Mouse (Mus musculus) WW6 (cell line): ENCODE results near the gene Syt6.
"Not testable (repeated sequence)": the region's sequence is repeated elsewhere in the genome, so short reads cannot be mapped to it uniquely, and the experiment has no call there.

Experiments used
- DNase-seq: peaks from one replicate; pipeline ENCODE4 v3.0.0-alpha.2; 2013; ENCODE audit warnings: low read depth, low spot score

Syt6 gene

DNA sequence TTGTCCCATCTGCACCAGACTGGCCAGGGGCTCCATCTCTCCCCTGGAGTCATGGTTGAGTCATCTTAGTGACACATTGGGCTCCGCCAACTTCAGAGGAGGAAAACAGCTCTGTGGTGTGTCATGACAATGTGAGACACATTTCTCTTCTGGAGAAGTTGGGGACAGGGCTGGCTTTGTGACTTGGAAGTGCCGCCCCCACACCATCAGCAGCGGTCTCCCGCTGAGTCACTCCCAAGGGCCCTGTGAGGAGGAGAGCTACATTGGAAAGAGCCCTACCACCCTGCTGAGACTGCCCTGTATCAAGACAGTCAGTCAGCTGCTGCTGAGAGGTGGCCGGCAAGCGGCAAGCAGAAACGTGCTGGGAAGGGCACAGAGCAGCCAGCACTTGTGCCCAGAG, 26.0 kb downstream of the Syt6 start:
- no peak for DNase-seq

DNA sequence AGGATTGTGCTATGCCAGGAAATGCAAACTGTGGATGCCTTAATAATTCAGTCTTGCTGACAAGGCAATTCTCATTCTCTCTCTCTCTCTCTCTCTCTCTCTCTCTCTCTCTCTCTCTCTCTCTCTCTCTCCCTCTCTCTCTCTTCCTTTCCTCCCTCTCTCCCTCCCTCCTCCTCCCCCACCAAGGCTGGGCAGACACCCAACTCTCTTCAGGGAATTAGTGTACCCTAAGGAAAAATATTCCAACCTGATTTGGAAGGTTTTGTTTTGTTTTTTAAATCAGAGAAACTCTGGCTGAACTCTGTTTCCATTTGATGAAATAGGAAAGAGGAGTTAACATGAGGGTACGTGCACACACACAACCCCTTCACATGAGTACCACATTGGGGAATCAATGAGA, 26.5 kb downstream of the Syt6 start:
- DNase-seq, result no peak

DNA sequence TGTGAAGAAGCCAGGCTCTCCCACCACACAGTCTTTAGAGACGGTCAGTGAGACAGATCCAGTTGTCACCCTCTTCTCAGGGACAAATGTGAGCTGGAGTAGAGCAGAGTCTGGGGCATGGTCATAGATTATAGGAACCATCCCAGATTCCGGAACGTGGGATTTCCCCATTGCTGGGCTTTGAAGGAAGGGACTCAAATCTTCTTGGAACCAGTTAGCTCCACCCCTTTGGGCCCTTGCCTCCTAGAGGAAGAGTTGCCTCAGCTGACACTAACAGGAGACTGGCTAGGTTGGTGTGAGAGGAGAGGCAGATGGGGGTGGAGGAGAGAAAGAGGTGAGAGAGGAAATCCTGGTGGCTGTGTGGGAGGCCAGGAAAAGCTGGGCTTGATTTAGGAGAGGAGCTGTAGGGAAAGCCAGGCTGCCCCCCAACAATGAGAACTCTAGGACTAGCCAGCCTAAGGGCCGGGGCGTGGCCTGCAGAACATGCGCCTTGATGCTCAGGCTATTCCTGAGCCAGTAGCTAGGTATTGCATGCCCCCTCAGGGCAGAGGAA, 31.1 kb downstream of the Syt6 start:
- no peak for DNase-seq

- DNase-seq, result no peak
Observed at GRCm38 (mm10) chr3:103606660-103607595, 31.9 kb downstream of the Syt6 start.

DNA sequence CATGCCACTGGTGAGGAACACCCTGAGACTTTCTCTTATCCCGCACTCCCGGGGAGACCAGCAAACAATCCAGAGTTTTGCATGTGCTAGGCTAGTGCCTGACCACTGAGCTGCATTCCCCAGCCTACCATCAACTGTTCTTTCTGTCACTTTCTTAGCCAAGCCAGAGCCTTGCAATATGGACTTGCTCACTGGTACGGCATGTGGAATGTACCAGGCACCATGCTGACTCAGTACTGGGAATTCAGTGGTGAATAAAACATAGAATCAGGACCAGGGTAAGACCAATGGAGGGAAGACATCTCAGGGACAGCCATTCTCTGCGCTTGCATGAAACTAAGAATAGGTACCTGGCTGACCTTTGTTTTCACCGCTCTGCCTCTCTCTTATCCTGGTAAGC, 35.2 kb downstream of the Syt6 start:
- no peak for DNase-seq

- DNase-seq, result no peak
Observed at GRCm38 (mm10) chr3:103612636-103613355, 37.8 kb downstream of the Syt6 start.

- no peak for DNase-seq
Observed at GRCm38 (mm10) chr3:103615621-103616020, 40.6 kb downstream of the Syt6 start.

GRCm38 (mm10) chr3:103616981-103617380, 42.0 kb downstream of the Syt6 start:
- DNase-seq, result no peak

GRCm38 (mm10) chr3:103620101-103620500, 45.1 kb downstream of the Syt6 start:
- no peak for DNase-seq

DNA sequence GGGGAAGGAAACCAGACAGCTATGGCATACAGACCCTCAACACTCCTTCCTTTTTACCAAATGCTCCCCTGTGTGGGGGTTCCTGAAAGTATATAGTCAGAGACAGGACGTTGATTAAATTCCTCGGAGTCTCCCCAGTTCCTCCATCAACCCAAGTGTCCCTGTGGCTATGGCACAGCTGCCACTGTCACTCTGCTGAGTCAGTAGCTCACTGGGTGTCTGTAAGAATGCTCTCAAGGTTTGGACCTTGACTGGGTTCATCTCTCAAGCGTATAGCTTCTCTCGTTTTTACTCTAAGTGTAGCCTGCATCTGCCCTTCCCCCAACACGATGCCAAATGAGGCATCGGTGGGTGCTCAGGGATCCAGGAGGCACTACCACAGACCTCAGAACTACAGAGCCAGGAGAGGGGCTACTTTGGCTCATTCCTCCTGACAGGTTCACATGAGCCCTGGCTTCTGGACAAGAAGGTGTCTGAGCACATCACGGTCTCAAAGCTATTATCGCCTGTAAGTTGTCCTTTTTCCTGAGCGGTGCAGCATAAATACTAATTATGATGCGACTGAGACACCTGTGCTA, 49.0 kb downstream of the Syt6 start:
- DNase-seq, result no peak

- DNase-seq, result no peak
Observed at GRCm38 (mm10) chr3:103624591-103625051, 49.6 kb downstream of the Syt6 start.

DNA sequence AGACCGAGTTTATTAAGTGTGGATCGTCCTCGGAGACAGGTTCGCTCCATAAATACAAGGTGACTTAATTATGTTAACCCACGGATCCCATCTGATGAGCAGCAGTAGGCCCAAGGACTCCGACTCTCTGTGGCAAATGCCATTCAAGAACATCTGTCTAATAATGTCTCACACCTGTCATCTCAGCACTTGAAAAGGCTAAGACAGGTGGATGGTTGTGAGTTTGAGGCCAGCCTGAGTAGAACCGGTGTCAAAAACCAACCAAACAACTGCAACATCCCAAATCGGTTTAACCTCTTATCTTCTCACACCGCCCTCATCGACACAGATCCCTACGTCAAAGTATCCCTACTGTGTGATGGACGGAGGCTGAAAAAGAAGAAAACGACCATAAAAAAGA, 50.1 kb downstream of the Syt6 start:
- DNase-seq, result no peak

GRCm38 (mm10) chr3:103626481-103626880, 51.5 kb downstream of the Syt6 start:
- peak; percentile 7 for DNase-seq

GRCm38 (mm10) chr3:103627661-103628060, 52.6 kb downstream of the Syt6 start:
- DNase-seq, result no peak

- no peak for DNase-seq
Observed at GRCm38 (mm10) chr3:103633124-103633523, 58.1 kb downstream of the Syt6 start.

- DNase-seq, result no peak
Observed at GRCm38 (mm10) chr3:103633831-103634230, 58.8 kb downstream of the Syt6 start.

GRCm38 (mm10) chr3:103634256-103634655, 59.2 kb downstream of the Syt6 start:
- no peak for DNase-seq

DNA sequence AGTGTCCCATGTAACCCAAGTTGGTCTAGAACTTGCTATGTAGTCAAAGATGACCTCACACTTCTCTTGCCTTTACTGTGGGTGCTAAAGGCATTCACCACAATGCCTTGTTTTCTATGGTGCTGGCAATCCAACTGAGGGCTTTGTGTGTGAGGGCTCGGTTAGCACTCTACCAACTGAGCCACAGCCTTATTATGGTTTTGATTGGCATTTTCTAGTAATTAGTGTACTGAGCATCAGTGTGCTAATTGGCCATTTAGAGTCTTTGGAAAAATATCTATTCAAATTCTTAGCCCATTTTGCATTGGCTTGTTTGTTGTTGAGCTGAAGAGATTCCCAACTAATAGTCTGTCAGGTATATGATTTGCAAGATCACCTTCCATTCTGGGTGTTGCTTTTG, 62.6 kb downstream of the Syt6 start:
- DNase-seq, result no peak

DNA sequence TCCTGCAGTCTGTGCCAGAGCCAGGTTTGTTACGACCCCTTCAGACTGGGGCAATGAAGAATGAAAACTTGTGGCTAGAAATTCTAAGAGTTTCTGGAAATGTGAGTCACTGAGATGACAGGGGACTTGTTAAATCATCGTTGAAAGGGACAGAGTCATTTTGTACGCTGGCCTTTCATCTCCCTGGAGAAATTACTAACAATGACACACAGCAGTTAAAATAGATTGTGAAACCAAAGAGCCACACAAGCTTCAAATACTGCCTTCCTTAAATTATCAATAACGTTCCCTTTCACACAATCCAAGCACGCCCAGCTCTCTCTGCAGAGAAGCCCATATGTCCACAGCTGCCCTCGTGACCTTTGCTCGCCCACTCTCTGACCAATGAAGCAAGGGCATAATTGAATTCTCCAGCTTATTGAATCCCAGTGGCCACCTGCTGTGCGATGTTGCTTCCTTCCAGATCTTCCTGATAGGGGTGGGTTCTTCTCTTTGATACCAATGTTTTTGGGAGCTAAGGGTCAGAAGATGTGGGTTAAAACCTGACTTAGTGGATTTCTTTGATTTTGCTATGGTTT, 65.3 kb downstream of the Syt6 start:
- no peak for DNase-seq

DNA sequence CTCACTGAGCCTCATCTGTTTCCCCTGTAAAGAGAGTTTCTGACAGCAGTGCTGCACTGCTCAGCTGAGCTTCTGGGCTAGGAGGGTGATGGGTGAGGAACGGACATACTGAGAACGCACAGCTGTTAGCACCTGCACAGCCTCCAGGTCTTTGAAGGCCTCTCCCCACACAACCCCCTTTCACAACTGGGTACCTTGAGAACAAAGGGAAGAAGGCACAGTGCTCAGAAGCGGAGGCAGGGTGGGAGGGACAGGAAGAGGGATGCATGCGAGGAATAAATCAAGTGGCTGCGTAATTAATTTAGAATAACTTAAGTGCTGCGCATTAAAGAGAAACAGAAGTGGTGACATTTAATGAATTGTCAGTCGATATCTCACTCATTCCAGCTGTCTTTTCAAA, 66.3 kb downstream of the Syt6 start:
- DNase-seq, result no peak

- not testable (repeated sequence) for DNase-seq
Observed at GRCm38 (mm10) chr3:103645968-103646367, 70.9 kb downstream of the Syt6 start, which contains the start of gene Atg4a-ps. Gene Atg4a-ps, minus strand, starts transcription at chr3:103646068.
